Mouse (Mus musculus) hindbrain, embryonic 12.5 days (tissue): ENCODE measurements at regions not wholly inside any gene's neighbourhood (a gene's known extent, or its start where the extent isn't known, plus 50 kb on each side); places are given as distances from the start of the nearest gene placed in this dataset.

Experiments
- ATAC-seq: fragments of 200-750 bp; cut with Nextera tagmentation; 2 replicates; pipeline ENCODE4 v1.8.0; 2017; ENCODE audit warnings: moderate TSS enrichment; ENCODE audit not compliant: low FRiP score
- H3K27ac ChIP-seq: fragments of 300-500 bp; sonication (generic); 2 replicates; pipeline ENCODE4 v1.5.1; 2016; ENCODE audit warnings: mild to moderate bottlenecking
- H3K27me3 ChIP-seq: fragments of 300-500 bp; sonication (generic); 2 replicates; pipeline ENCODE4 v1.6.1; 2016; ENCODE audit warnings: mild to moderate bottlenecking
- H3K36me3 ChIP-seq: fragments of 300-500 bp; sonication (generic); 2 replicates; pipeline ENCODE4 v1.6.1; 2016; ENCODE audit warnings: mild to moderate bottlenecking
- H3K4me1 ChIP-seq: fragments of 300-500 bp; sonication (generic); 2 replicates; pipeline ENCODE4 v1.6.1; 2016
- H3K4me2 ChIP-seq: fragments of 300-500 bp; sonication (generic); replicated peaks from 2 replicates; pipeline ENCODE4 v1.6.1; 2016; ENCODE audit warnings: mild to moderate bottlenecking
- H3K4me3 ChIP-seq: fragments of 300-500 bp; sonication (generic); 2 replicates; pipeline ENCODE4 v1.5.1; 2016; ENCODE audit warnings: mild to moderate bottlenecking
- H3K9ac ChIP-seq: fragments of 300-500 bp; sonication (generic); 2 replicates; pipeline ENCODE4 v1.6.1; 2016; ENCODE audit warnings: mild to moderate bottlenecking, moderate library complexity
- H3K9me3 ChIP-seq: fragments of 300-500 bp; sonication (generic); replicated peaks from 2 replicates; pipeline ENCODE4 v1.6.1; 2016; ENCODE audit warnings: mild to moderate bottlenecking
- WGBS: fragments of 180-500 bp; shearing (Covaris S2); methylation state at CpG from one replicate; pipeline ENCODE4 v1.1.7; 2016; 5-methylcytosine and 5-hydroxymethylcytosine counted together

DNA sequence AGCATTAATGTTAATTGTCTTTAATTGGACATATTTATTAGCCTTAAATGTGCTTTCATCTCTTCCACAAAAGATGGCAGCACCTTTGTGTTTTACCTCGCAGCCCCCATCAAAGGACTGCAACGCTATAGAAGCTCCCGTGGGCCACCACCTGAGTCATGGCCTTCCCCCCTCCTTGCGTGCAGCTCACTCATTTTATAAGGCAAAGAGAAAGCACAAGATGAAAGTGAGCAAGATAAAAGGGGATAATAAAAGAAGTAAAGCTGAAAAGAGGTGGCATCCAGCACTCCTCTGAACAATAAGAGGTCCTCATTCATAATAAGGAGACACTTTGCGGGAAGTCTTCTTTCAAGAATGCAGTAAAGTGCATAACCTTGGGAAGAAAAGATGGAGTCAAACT, 403.9 kb downstream of the Cenpc1 start:
- H3K4me3 ChIP-seq, result no peak overlapping the region
- H3K4me2 ChIP-seq, result no peak overlapping the region

DNA sequence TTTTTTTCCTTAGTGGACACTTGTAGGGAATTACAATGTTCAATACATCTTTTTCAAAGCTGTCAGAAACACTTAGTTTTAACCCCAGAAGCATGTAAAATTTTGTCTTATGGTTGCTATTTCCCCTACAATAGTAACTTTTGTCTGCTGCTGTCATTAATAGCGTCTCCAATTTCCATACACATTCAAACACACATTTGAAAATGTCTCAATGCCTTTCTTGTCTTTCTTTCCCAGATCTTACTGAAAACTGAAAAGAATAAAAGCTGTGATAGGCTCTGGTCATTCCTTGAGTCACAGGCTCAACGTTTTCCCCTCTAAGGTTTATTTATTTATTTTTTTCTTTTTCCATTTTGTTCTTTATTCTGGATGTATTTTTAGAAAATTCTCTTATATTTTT, 444.3 kb downstream of the Cenpc1 start:
- 47% methylated on average over 2 of the region's 2 CpGs for WGBS
- no peaks in the 10 kb centered on the region for H3K9me3 ChIP-seq
- H3K36me3 ChIP-seq, result no peaks in the 10 kb centered on the region
- H3K4me3 ChIP-seq, result no peak overlapping the region
- H3K4me2 ChIP-seq, result no peak overlapping the region
- H3K9ac ChIP-seq, result no peak overlapping the region
- no peak for ATAC-seq
- no peak overlapping the region for H3K27ac ChIP-seq
- no peaks in the 10 kb centered on the region for H3K27me3 ChIP-seq
- no peaks in the 10 kb centered on the region for H3K4me1 ChIP-seq

More for the DNA sequence above, 403.9 kb downstream of the Cenpc1 start:
- ATAC-seq, result no peak
- H3K27ac ChIP-seq, result no peak overlapping the region
- H3K9me3 ChIP-seq, result no peaks in the 10 kb centered on the region
- WGBS, result 51% methylated on average over 5 of the region's 5 CpGs
- no peaks in the 10 kb centered on the region for H3K36me3 ChIP-seq
- no peak overlapping the region for H3K9ac ChIP-seq
- no peaks in the 10 kb centered on the region for H3K4me1 ChIP-seq
- no peaks in the 10 kb centered on the region for H3K27me3 ChIP-seq

DNA sequence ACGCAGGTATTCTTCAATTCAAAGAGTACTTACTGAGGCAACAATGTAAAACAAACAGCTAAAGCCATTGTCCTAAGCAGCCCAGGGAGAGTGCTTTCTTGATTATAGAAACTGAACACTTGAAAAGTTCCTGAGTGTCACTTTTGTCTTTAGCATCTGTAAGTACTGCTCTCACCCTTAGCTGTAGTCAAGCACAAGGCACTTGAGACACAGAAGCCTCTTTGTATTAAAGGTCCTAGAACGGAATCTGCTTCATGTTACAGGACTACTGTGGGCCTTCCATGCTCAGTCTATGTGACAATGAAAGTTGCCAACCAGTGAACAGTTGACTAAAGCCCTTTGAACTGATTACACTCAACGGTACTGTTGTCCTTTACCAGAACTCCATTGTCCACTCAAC, 450.6 kb downstream of the Cenpc1 start:
- no peaks in the 10 kb centered on the region for H3K9me3 ChIP-seq
- 72% methylated on average over 3 of the region's 3 CpGs for WGBS
- no peaks in the 10 kb centered on the region for H3K4me1 ChIP-seq
- no peak overlapping the region for H3K4me2 ChIP-seq
- no peak overlapping the region for H3K27ac ChIP-seq
- H3K36me3 ChIP-seq, result no peaks in the 10 kb centered on the region
- no peak overlapping the region for H3K9ac ChIP-seq
- ATAC-seq, result no peak
- H3K4me3 ChIP-seq, result no peak overlapping the region
- H3K27me3 ChIP-seq, result no peaks in the 10 kb centered on the region

DNA sequence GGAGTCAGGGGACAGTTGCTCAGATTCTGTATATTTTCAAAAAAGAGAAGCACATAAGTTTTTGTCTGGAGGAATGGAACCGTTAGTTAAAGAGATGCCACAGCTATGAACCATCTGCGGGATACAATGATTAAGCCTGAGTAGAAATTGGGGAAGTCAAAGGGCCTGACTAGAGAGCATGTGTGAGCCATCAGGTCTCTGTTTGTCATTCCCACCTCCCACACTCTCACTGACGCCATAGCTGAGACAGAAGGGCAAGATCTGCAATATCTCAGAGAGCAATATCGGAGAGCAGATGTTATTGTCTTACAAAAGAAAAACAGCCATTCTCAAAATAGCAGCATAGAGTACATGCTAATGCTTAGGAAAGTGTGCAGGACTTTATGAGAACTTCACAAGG, 452.8 kb downstream of the Cenpc1 start:
- Histone ChIP-seq H3K4me1 (no peaks in the 10 kb centered on the region), H3K9me3 (no peaks in the 10 kb centered on the region), H3K9ac (no peak overlapping the region), H3K27ac (no peak overlapping the region), H3K27me3 (no peaks in the 10 kb centered on the region), H3K4me3 (no peak overlapping the region), H3K4me2 (no peak overlapping the region), H3K36me3 (no peaks in the 10 kb centered on the region)
- ATAC-seq, result no peak
- WGBS, result 87% methylated on average over 4 of the region's 4 CpGs

DNA sequence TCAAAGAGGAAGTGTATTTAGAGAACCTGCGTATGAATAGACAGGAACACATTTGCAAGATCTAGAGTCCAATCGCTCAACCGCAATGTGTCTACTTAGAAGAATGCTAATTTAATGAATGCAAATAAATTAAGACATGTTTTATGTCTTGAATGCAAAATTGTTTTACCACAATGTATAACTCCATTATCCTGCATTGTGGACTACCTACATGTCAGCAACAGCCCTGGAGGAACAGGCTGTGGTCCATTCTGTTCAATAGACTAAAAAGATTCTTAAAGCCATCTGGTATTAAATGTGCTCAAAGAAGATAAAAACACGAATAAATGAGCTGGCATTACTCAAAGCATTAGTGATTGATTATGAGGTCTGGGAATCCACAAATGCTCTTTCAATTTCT, 456.3 kb downstream of the Cenpc1 start:
- no peaks in the 10 kb centered on the region for H3K9me3 ChIP-seq
- no peaks in the 10 kb centered on the region for H3K36me3 ChIP-seq
- H3K9ac ChIP-seq, result no peak overlapping the region
- H3K27ac ChIP-seq, result no peak overlapping the region
- no peak overlapping the region for H3K4me2 ChIP-seq
- no peaks in the 10 kb centered on the region for H3K4me1 ChIP-seq
- 0 out of 2 replicates have a peak, but pooled peaks have one; percentile 60 for ATAC-seq
- H3K4me3 ChIP-seq, result no peak overlapping the region
- 67% methylated on average over 4 of the region's 4 CpGs for WGBS
- H3K27me3 ChIP-seq, result no peaks in the 10 kb centered on the region

DNA sequence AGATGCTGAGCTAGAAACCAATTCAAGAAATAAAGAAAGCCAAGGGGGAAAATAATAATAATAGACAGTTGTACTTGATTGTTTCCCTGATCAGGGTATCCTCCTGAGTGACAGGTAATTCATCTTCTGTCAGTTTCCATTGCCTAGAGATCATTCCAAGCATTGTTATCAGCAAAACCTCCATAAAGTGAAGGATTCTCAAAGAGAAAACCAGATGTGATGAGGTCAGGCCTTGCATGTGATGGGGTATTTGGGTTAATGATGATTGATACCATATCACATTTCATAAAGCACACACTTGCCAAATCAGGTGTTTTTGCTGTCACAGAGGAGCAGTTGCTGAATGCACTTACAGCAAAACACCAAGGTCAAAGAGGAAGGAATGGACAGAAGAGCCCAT, 467.2 kb downstream of the Cenpc1 start:
- Histone ChIP-seq H3K4me3 (no peak overlapping the region), H3K4me1 (no peaks in the 10 kb centered on the region), H3K9ac (no peak overlapping the region), H3K27ac (no peak overlapping the region), H3K27me3 (no peaks in the 10 kb centered on the region), H3K9me3 (no peaks in the 10 kb centered on the region), H3K4me2 (no peak overlapping the region), H3K36me3 (no peaks in the 10 kb centered on the region)
- peak; percentile 54; the same call in 1 of the 2 replicates for ATAC-seq

DNA sequence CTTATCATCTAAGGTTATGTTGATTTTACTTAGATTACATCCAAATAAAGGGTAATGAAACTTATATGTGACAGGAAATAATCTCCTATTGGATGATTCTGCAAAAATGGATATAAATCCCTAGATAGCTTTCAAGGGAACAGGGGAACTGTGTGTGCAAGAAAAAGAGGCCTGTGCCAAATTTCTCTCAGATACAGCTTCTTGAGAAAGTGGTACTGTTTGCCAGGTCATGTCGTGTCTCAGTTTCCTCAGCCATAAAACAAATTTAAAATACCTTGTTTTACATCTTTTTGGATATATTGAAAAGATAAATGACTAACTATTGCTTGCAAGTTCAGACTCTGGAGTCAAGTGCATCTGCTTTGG, 470.3 kb downstream of the Cenpc1 start:
- Histone ChIP-seq H3K27ac (no peak overlapping the region), H3K9me3 (no peaks in the 10 kb centered on the region), H3K4me2 (no peak overlapping the region), H3K36me3 (no peaks in the 10 kb centered on the region), H3K9ac (no peak overlapping the region), H3K27me3 (no peaks in the 10 kb centered on the region), H3K4me1 (no peaks in the 10 kb centered on the region), H3K4me3 (no peak overlapping the region)
- 64% methylated on average over 1 of the region's 1 CpGs for WGBS
- ATAC-seq, result no peak

DNA sequence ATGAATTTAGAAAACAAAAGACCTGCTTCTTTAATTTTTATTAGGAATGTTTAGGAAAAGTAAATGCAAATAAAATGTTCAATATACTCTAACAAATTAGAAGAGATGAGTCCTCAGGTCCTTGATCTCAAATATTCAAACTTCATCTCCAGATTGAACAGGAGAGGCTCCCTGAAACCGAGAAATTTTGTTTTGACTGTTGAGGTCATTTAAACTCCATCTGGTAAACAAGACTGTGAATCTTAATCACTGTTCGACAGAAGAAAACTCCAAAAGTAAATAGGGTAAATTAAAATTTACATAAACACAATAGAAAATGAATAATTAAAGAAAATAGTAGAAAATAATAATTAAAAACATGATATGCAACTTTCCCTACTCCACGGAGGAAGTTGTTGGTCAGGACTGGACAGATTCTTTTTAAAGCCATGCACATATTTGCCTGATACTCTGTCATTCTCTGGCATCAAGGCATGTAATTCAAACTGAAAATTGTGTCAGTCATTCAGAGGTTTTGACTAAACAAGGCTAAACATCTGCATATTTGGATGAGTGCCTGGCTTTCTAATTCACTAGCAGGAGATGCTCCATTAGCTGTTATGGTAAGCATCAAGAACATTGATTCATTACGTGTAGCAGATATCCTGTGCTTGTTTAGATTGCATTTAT, 470.8 kb downstream of the Cenpc1 start:
- Histone ChIP-seq H3K27me3 (no peaks in the 10 kb centered on the region), H3K4me3 (no peak overlapping the region), H3K4me2 (no peak overlapping the region), H3K9ac (no peak overlapping the region), H3K36me3 (no peaks in the 10 kb centered on the region), H3K4me1 (no peaks in the 10 kb centered on the region), H3K27ac (no peak overlapping the region), H3K9me3 (no peaks in the 10 kb centered on the region)
- 80% methylated on average over 4 of the region's 4 CpGs for WGBS
- no peak for ATAC-seq

DNA sequence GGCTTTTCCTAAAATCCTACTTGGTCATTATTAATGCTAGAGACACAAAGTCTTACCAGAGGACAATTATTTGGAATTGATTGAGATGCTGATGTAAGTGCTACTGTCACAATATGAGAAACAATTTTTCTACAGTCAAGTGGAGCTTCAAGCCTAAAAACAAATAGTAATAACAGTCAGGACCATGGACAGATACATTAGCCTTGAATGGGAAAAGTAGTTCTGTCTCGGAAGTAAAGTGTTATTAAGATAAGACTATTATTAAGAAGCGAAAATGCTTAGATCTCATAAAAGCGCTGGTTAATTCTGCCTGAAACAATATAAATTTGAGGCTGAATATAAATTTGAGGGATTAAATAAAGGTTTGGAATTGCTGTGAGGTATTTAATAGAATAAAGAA, 473.1 kb downstream of the Cenpc1 start:
- ATAC-seq, result no peak
- WGBS, result 81% methylated on average over 3 of the region's 3 CpGs
- Histone ChIP-seq H3K36me3 (no peaks in the 10 kb centered on the region), H3K4me3 (no peak overlapping the region), H3K4me1 (no peaks in the 10 kb centered on the region), H3K27ac (no peak overlapping the region), H3K9ac (no peak overlapping the region), H3K27me3 (no peaks in the 10 kb centered on the region), H3K4me2 (no peak overlapping the region), H3K9me3 (no peaks in the 10 kb centered on the region)

DNA sequence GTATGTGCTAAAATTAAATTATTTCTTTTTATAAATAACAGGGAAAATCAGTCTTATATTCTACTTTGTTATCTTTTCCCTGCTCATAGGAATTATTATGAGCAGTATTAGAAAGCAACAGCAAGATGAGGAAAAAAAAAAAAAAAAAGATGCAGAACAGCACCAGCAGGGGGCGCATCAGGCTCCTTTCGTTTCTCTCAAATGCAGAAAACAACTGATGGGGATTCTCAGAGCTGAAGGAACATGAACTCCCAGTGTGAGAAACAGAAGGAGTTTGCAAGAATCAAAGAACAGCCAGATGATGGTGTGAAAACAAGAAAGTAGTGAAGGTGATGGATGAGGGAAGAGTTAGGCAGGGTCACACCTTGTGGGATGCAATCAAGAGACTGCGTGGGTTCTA, 478.7 kb downstream of the Cenpc1 start:
- ATAC-seq, result no peak
- H3K9ac ChIP-seq, result no peak overlapping the region
- 34% methylated on average over 3 of the region's 3 CpGs for WGBS

DNA sequence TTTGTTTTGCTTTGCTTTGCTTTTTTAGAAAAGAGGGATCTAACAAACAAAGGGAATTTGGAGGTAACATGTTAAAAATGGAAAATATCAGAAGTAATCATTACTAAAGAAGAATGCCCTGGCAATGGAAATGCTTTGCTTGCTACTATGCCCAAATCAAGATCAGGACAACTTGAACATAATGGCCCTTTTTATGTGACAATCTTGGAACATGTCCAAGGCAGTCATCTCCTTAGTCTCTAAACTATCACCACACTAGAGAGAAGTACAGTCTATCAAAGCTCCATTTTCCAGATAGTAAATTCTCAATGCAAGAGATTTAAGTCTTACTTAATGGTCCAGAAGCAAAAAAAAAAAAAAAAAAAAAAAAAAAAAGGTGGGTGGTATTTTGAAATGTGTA, 492.9 kb downstream of the Cenpc1 start:
- Histone ChIP-seq H3K9me3 (no peaks in the 10 kb centered on the region), H3K4me3 (no peak overlapping the region), H3K4me1 (no peaks in the 10 kb centered on the region), H3K27ac (no peak overlapping the region), H3K9ac (no peak overlapping the region), H3K27me3 (no peaks in the 10 kb centered on the region), H3K36me3 (no peaks in the 10 kb centered on the region), H3K4me2 (no peak overlapping the region)
- no peak for ATAC-seq

More for the DNA sequence above, 478.7 kb downstream of the Cenpc1 start:
- Histone ChIP-seq H3K27ac (no peak overlapping the region), H3K27me3 (no peaks in the 10 kb centered on the region), H3K4me1 (no peaks in the 10 kb centered on the region), H3K36me3 (no peaks in the 10 kb centered on the region), H3K4me2 (no peak overlapping the region), H3K4me3 (no peak overlapping the region), H3K9me3 (no peaks in the 10 kb centered on the region)

DNA sequence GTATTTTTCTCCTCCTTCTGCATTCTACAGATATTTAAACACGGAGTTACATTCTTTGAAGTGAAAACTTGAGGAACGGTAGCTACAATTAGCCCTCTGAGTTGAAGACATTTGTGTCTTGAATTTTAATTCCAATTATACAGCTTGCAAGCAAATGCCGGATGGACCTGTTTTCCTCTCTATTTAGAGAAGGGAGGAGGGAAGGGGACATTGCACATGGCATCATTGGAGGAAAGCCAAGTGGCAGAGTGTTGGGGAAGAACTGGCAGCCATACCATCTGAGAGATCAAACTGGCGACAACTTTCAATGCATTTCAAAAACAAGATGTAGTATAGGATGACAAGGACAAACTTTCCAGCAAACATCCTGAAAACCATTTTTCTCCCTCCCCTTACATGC, 493.4 kb downstream of the Cenpc1 start:
- no peak overlapping the region for H3K9ac ChIP-seq
- H3K4me1 ChIP-seq, result no peaks in the 10 kb centered on the region
- H3K27ac ChIP-seq, result no peak overlapping the region
- no peak overlapping the region for H3K4me3 ChIP-seq
- WGBS, result 80% methylated on average over 4 of the region's 4 CpGs
- no peak for ATAC-seq
- no peaks in the 10 kb centered on the region for H3K27me3 ChIP-seq
- no peaks in the 10 kb centered on the region for H3K36me3 ChIP-seq
- no peaks in the 10 kb centered on the region for H3K9me3 ChIP-seq
- no peak overlapping the region for H3K4me2 ChIP-seq

DNA sequence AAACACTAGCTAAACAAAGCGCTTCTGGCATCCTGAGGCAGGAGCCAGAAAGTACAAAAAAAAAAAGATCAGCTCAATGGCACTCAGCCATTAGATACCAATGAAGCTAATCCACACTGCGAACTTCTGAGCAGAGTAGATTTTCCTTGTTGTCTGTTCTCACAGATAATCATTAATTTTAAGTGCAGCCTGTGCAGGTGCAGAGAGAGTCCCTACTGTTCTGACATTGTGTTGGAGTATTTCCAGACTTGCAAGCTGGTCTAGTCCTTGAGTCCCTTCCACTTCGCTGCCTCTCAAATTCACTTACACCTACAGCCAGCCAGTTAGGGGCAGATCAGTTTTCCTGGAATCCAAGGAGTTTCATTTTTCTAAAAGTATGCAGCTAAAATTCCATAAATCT, 494.0 kb downstream of the Cenpc1 start:
- WGBS, result 91% methylated on average over 3 of the region's 3 CpGs
- no peak overlapping the region for H3K4me3 ChIP-seq
- no peak overlapping the region for H3K9ac ChIP-seq
- no peaks in the 10 kb centered on the region for H3K9me3 ChIP-seq
- H3K27ac ChIP-seq, result no peak overlapping the region
- H3K36me3 ChIP-seq, result no peaks in the 10 kb centered on the region
- H3K4me1 ChIP-seq, result no peaks in the 10 kb centered on the region
- no peak for ATAC-seq
- no peak overlapping the region for H3K4me2 ChIP-seq
- no peaks in the 10 kb centered on the region for H3K27me3 ChIP-seq
